Mouse (Mus musculus): ENCODE data around the gene Gpn2. TPM values are rescaled to one million over a fixed set of nuclear protein-coding genes. Genes with fewer than 3 reads are reported as not detected.

The Gpn2 gene
- polyA plus RNA-seq, 1 experiment: 11.2 TPM

DNA sequence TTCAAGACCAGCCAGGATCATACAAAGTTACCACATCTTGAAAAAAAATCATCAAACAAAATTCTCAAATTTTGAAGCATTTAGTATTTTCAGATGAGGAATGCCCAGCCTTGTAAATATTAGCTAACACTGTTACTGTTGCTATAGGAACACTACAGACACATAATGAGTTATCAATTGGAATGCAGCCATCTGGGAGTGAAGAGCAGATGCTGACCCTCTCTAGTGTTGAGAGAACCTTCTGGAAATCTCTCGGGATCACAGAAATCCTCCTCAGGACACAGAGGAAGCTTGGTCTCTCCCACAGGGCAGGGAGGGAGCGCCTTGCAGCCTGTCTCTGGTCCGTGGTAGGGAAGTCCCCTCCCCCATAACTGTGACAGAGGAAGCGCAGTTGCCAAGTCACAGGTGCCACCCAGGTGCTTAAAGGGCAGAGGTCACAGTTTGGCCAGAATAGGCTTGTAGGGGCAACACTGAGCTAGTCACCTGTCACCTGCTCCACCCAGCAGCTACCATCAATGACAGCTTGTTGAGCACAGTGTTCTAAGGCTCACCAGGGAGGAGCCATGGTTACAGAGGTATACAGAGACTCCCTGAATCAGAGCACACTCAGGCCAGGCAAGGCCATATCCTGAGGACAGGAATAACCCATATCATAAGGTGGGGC lies 35.4 kb downstream of the Gpn2 start:
- no peak overlapping the region for H3K27ac ChIP-seq (ENCODE audit: insufficient read depth, low read depth, low read length)

DNA sequence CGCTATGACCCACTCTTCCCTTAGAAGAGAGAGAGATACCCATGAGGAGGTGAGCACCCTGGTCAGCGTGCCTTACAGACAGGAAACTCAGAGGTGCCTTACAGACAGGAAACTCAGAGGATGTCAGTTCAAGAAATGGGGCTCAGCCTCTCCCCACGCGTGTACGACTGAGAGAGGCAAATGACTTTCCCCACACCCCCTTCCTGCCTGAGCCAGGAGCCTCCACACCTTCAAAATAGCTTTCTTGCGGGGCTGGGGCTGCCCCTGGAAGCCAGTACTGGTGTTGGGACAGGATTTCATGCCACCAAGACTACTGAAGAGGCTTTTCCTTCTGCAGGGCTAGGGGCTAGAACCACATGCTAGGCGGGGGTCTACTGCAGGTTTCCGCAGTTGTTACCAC lies 36.5 kb downstream of the Gpn2 start:
- TF ChIP-seq CTCF (IDR thresholded peaks at IDR 0.05; ENCODE audit: low read depth, low read length) (no peak), POLR2A (IDR thresholded peaks at IDR 0.05; ENCODE audit: borderline replicate concordance, low read depth, low read length) (no peak)
- H3K4me3 ChIP-seq (ENCODE audit: insufficient read depth, low read length): no peak overlapping the region
- H3K4me1 ChIP-seq (ENCODE audit: control insufficient read depth, insufficient read depth, low read length): peaks cover 9% of the 10 kb centered on the region
- H3K27ac ChIP-seq (ENCODE audit: insufficient read depth, low read depth, low read length): no peak overlapping the region

More for the DNA sequence above, 35.4 kb downstream of the Gpn2 start:
- Histone ChIP-seq H3K4me3 (ENCODE audit: insufficient read depth, low read length) (no peak overlapping the region), H3K4me1 (ENCODE audit: control insufficient read depth, insufficient read depth, low read length) (peaks cover 19% of the 10 kb centered on the region)
- TF ChIP-seq POLR2A (IDR thresholded peaks at IDR 0.05; ENCODE audit: borderline replicate concordance, low read depth, low read length): no peak
- no peak for TF ChIP-seq CTCF (IDR thresholded peaks at IDR 0.05; ENCODE audit: low read depth, low read length)

DNA sequence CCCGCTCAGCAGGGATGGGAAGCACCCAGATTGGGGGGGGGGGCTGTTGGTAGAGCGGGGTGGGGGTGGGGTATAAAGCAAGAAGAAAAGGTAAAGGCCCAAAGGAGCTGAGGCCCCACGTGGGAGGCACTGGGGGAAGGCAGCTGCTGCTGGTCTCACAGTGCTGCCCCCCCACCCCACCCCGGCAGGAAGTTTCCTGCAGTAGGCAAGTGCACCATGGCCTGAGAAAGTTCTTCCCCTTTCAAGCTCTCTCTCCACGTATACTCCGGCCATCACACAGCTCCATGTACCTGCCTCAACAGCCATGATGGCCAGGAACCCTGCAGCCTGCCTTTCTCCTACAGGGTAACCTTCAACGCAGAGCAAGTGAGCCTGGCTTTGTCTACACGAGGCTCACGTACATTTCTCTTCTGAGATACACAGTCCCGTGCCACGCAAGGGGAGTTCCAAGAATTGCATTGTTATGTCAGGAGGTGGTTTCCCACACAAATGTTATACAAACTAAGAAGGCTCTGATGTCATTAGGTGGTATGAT lies 38.1 kb downstream of the Gpn2 start:
- Histone ChIP-seq H3K4me3 (ENCODE audit: insufficient read depth, low read length) (no peak overlapping the region), H3K4me1 (ENCODE audit: control insufficient read depth, insufficient read depth, low read length) (peaks cover 7% of the 10 kb centered on the region), H3K27ac (ENCODE audit: insufficient read depth, low read depth, low read length) (no peak overlapping the region)
- TF ChIP-seq CTCF (IDR thresholded peaks at IDR 0.05; ENCODE audit: low read depth, low read length) (no peak), POLR2A (IDR thresholded peaks at IDR 0.05; ENCODE audit: borderline replicate concordance, low read depth, low read length) (no peak)

DNA sequence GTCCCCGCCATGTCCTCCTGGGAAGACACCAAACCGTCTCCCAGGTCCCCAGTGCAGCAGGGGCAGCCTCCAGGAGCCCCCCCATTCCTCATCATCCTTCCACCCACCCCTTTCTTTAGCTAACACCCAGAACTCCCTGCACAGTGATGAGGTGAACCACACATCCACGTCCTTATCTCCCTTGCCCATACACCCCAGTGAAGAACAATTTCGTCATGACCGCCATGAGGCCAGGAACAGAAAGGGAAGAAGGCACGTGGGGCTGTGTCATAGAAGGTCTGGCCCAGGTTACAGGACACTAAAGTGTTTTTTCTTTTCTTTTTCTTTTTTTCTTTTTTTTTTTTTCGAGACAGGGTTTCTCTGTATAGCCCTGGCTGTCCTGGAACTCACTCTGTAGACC lies 40.7 kb downstream of the Gpn2 start:
- H3K4me1 ChIP-seq (ENCODE audit: control insufficient read depth, insufficient read depth, low read length): peaks cover 11% of the 10 kb centered on the region
- no peak overlapping the region for H3K4me3 ChIP-seq (ENCODE audit: insufficient read depth, low read length)
- TF ChIP-seq CTCF (IDR thresholded peaks at IDR 0.05; ENCODE audit: low read depth, low read length) (no peak), POLR2A (IDR thresholded peaks at IDR 0.05; ENCODE audit: borderline replicate concordance, low read depth, low read length) (no peak)
- no peak overlapping the region for H3K27ac ChIP-seq (ENCODE audit: insufficient read depth, low read depth, low read length)

DNA sequence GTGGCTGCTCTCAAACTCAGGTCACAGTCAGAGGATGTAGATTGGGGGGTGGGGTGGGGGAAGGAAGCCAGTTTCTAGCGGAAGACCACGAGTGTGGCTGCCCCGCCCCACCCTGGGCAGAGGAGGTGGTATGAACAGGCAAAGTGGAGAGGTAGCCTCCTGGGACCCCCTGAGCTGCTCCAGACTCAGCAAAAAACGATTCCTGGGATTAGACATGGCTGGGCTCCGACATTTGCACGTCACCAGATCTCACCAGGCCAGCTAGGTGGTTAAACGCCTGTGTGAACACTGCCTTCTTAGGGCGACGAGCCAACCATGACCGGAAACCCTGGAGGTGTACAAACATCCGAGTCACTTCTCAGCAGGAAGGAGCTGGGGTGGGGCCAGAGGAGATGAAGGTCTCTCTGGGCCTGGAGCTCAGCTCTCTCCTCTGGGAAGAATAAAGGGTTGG lies 41.5 kb downstream of the Gpn2 start:
- no peak overlapping the region for H3K27ac ChIP-seq (ENCODE audit: insufficient read depth, low read depth, low read length)
- TF ChIP-seq CTCF (IDR thresholded peaks at IDR 0.05; ENCODE audit: low read depth, low read length): no peak
- no peak for TF ChIP-seq POLR2A (IDR thresholded peaks at IDR 0.05; ENCODE audit: borderline replicate concordance, low read depth, low read length)
- no peak overlapping the region for H3K4me3 ChIP-seq (ENCODE audit: insufficient read depth, low read length)
- H3K4me1 ChIP-seq (ENCODE audit: control insufficient read depth, insufficient read depth, low read length): peaks cover 13% of the 10 kb centered on the region

DNA sequence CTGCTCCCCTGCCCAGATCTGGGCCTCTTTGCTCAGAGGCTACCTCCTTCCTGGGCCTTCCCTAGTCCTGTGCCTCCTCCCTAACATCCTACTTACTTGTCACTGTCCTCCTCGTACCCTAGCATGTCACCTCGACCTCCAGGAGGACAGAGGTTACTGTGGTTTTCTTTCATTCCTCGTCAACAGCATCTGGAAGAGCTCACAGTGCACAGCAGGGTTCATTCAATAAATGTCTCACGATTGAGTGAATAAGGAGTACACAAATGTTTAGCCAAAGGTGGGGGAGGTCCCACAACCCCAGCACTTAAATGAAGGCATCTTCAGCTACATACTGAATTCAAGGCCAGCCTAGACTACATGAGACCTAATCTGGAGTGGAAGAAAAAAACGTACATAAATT lies 42.1 kb downstream of the Gpn2 start:
- TF ChIP-seq POLR2A (IDR thresholded peaks at IDR 0.05; ENCODE audit: borderline replicate concordance, low read depth, low read length) (no peak), CTCF (IDR thresholded peaks at IDR 0.05; ENCODE audit: low read depth, low read length) (no peak)
- peaks cover 17% of the 10 kb centered on the region for H3K4me1 ChIP-seq (ENCODE audit: control insufficient read depth, insufficient read depth, low read length)
- no peak overlapping the region for H3K4me3 ChIP-seq (ENCODE audit: insufficient read depth, low read length)
- H3K27ac ChIP-seq (ENCODE audit: insufficient read depth, low read depth, low read length): no peak overlapping the region

DNA sequence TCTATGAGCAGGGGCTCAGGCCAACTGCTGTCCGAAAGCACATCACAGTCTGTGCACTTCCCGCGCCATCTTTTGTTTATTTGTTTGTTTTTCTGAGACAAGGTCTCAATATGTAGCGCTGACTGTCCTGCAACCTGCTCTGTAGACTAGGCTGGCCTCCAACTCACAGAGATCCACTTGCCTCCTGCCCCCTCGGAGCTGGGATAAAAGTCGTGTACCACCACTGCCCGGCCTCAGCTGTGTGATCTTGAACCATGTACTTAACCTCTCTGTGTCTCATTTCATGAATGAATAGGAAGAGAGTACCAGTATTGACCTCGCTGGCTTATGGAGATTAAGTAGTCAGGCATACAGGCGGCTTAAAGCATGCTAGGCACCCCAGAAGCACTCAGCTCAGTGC lies 42.5 kb downstream of the Gpn2 start:
- Histone ChIP-seq H3K27ac (ENCODE audit: insufficient read depth, low read depth, low read length) (no peak overlapping the region), H3K4me1 (ENCODE audit: control insufficient read depth, insufficient read depth, low read length) (peaks cover 18% of the 10 kb centered on the region), H3K4me3 (ENCODE audit: insufficient read depth, low read length) (no peak overlapping the region)
- TF ChIP-seq CTCF (IDR thresholded peaks at IDR 0.05; ENCODE audit: low read depth, low read length) (no peak), POLR2A (IDR thresholded peaks at IDR 0.05; ENCODE audit: borderline replicate concordance, low read depth, low read length) (no peak)

DNA sequence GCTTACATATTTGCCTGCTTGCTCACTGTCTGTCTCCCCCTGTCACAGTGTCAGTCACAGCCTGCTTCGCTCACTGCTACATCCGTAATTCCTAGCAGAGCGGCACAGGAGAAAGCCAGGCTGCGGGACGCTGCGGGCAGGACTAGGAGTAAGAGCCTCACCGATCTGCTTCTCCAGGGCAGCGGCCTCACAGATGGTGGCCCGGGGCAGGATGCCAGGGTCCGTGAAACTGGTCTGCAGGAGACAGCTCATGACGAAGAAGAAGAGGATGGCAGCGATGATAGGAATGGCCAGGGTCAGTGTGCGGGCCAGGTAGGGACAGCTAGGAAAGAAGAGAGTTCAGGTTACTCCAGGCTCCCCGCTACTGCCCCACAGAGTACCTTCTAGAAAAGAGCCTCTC lies 42.9 kb downstream of the Gpn2 start:
- no peak overlapping the region for H3K4me3 ChIP-seq (ENCODE audit: insufficient read depth, low read length)
- H3K4me1 ChIP-seq (ENCODE audit: control insufficient read depth, insufficient read depth, low read length): peaks cover 21% of the 10 kb centered on the region
- no peak for TF ChIP-seq CTCF (IDR thresholded peaks at IDR 0.05; ENCODE audit: low read depth, low read length)
- TF ChIP-seq POLR2A (IDR thresholded peaks at IDR 0.05; ENCODE audit: borderline replicate concordance, low read depth, low read length): no peak
- no peak overlapping the region for H3K27ac ChIP-seq (ENCODE audit: insufficient read depth, low read depth, low read length)

DNA sequence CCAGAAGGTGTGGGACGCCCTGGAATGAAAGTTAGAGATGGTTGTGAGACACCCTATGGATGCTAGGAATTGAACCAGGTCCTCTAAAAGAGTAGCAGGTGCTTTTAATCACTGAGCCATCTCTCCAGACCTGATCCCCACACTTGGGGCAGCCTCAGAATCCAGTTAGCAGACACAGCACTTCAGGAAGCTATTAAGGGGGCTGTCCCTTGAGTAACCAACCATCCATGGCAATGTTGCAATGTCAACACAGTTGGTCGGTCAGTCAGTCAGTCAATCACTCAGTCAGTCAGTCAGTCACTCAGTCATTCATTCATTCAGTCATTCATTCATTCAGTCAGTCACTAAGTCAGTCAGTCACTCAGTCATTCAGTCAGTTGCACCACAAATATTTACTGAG lies 44.4 kb downstream of the Gpn2 start:
- Histone ChIP-seq H3K27ac (ENCODE audit: insufficient read depth, low read depth, low read length) (no peak overlapping the region), H3K4me1 (ENCODE audit: control insufficient read depth, insufficient read depth, low read length) (peaks cover 18% of the 10 kb centered on the region), H3K4me3 (ENCODE audit: insufficient read depth, low read length) (no peak overlapping the region)
- TF ChIP-seq CTCF (IDR thresholded peaks at IDR 0.05; ENCODE audit: low read depth, low read length) (no peak), POLR2A (IDR thresholded peaks at IDR 0.05; ENCODE audit: borderline replicate concordance, low read depth, low read length) (no peak)

DNA sequence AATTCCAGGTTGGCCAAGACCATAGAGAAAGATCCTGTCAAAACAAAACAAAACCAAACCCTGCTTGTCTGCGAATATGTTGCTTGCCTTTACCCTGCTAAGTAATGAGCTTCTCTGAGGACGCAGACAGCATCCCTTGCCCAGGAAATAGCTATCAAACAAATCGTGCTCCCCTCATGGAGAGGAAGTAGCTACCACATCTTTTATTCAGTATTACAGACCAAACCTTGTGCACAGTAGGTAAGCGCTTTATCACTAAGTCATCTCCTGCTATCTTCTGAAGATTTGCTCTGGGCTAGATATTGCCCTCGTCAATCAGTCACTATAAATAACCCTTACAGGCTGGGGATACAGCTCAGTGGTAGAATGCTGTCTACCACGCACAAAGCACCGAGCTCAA lies 45.0 kb downstream of the Gpn2 start:
- Histone ChIP-seq H3K4me1 (ENCODE audit: control insufficient read depth, insufficient read depth, low read length) (peaks cover 21% of the 10 kb centered on the region), H3K4me3 (ENCODE audit: insufficient read depth, low read length) (no peak overlapping the region), H3K27ac (ENCODE audit: insufficient read depth, low read depth, low read length) (no peak overlapping the region)
- TF ChIP-seq POLR2A (IDR thresholded peaks at IDR 0.05; ENCODE audit: borderline replicate concordance, low read depth, low read length) (no peak), CTCF (IDR thresholded peaks at IDR 0.05; ENCODE audit: low read depth, low read length) (no peak)

Measured in bone marrow macrophage, adult 2 months (primary cell).